ENCODE assay signal across 27 mouse cellular contexts in genomic region chr12:72304347-72304688, GRCm38 (mm10).
A peak's percentile ranks its signal among the peaks of the same experiment; 100 is the strongest.
DNase-seq lines count a peak whose midpoint lies in the region; ATAC-seq lines count a peak whose summit lies in the region.
"Had no signal": no experiment of that assay in that cellular context is flagged by ENCODE, and none has a peak within 500 bp of the region (broad histone marks: within the 10 kb centered on the region; RNA-seq: fewer than 3 reads in every experiment).

No protein-coding gene starts in this region.

- peak; percentile 30; the same call in 1 of the 2 replicates for ATAC-seq in hindbrain, embryonic 11.5 days (ENCODE audit: low FRiP score)
- no peak for ATAC-seq in hindbrain, embryonic 14.5 days (ENCODE audit: low FRiP score)
- peak; percentile 62 for ATAC-seq in forebrain, embryonic 14.5 days
- ATAC-seq in hindbrain, embryonic 13.5 days (ENCODE audit: low FRiP score): no peak
- ATAC-seq in liver, embryonic 11.5 days (replicated peaks; ENCODE audit: low FRiP score): no peak
- ATAC-seq: intestine, embryonic 16.5 days; liver, embryonic 12.5 days; Patski had no signal

- no peaks in the 10 kb centered on the region for H3K27me3 ChIP-seq in hindbrain, embryonic 11.5 days (ENCODE audit: control insufficient read depth, insufficient read depth, low read length)
- no peaks in the 10 kb centered on the region for H3K27me3 ChIP-seq in hindbrain, embryonic 14.5 days (ENCODE audit: control insufficient read depth, insufficient read depth, low read length)
- H3K27me3 ChIP-seq in forebrain, embryonic 14.5 days (replicated peaks; ENCODE audit: control insufficient read depth, insufficient read depth, low read length): no peaks in the 10 kb centered on the region
- H3K27me3 ChIP-seq in hindbrain, embryonic 13.5 days: no peaks in the 10 kb centered on the region
- H3K27me3 ChIP-seq in liver, embryonic 11.5 days (replicated peaks; ENCODE audit: control insufficient read depth, insufficient read depth, low read length): no peaks in the 10 kb centered on the region
- H3K27me3 ChIP-seq: CH12.LX; embryonic facial prominence, embryonic 13.5 days; kidney, embryonic 15.5 days; limb, embryonic 12.5 days; Patski had no signal

- H3K4me2 ChIP-seq in hindbrain, embryonic 11.5 days (replicated peaks; ENCODE audit: low read depth, low read length): 0 out of 2 replicates have a peak overlapping the region, but pooled peaks have one; percentile 5
- no peak overlapping the region; the same call in 1 of the 2 replicates for H3K4me2 ChIP-seq in hindbrain, embryonic 14.5 days (replicated peaks)
- no peak overlapping the region for H3K4me2 ChIP-seq in forebrain, embryonic 14.5 days (ENCODE audit: low read length)
- no peak overlapping the region for H3K4me2 ChIP-seq in hindbrain, embryonic 13.5 days
- H3K4me2 ChIP-seq in liver, embryonic 11.5 days: no peak overlapping the region
- H3K4me2 ChIP-seq: heart, embryonic 11.5 days; kidney, embryonic 15.5 days; liver, embryonic 12.5 days; midbrain, embryonic 11.5 days had no signal

- H3K9me3 ChIP-seq in hindbrain, embryonic 11.5 days (ENCODE audit: control insufficient read depth, low read length): no peaks in the 10 kb centered on the region
- no peaks in the 10 kb centered on the region for H3K9me3 ChIP-seq in hindbrain, embryonic 14.5 days (ENCODE audit: control insufficient read depth, low read length)
- no peaks in the 10 kb centered on the region for H3K9me3 ChIP-seq in forebrain, embryonic 14.5 days (replicated peaks; ENCODE audit: control insufficient read depth, low read length)
- no peaks in the 10 kb centered on the region for H3K9me3 ChIP-seq in hindbrain, embryonic 13.5 days
- no peaks in the 10 kb centered on the region for H3K9me3 ChIP-seq in liver, embryonic 11.5 days (ENCODE audit: control insufficient read depth, low read length)
- H3K9me3 ChIP-seq: embryonic facial prominence, embryonic 13.5 days; kidney, embryonic 15.5 days; liver, embryonic 12.5 days had no signal

- 44% methylated on average over 5 of the region's 5 CpGs for WGBS in hindbrain, embryonic 11.5 days
- WGBS in hindbrain, embryonic 14.5 days: 23% methylated on average over 5 of the region's 5 CpGs
- 23% methylated on average over 5 of the region's 5 CpGs for WGBS in forebrain, embryonic 14.5 days
- 30% methylated on average over 5 of the region's 5 CpGs for WGBS in hindbrain, embryonic 13.5 days
- WGBS in liver, embryonic 11.5 days: 78% methylated on average over 5 of the region's 5 CpGs

- H3K4me1 ChIP-seq in hindbrain, embryonic 11.5 days (replicated peaks; ENCODE audit: control insufficient read depth, insufficient read depth, low read length): peaks cover 2% of the 10 kb centered on the region; the same call in 1 of the 2 replicates
- H3K4me1 ChIP-seq in hindbrain, embryonic 14.5 days (replicated peaks; ENCODE audit: control insufficient read depth, insufficient read depth, low read length): peaks cover 26% of the 10 kb centered on the region
- H3K4me1 ChIP-seq in forebrain, embryonic 14.5 days (ENCODE audit: control insufficient read depth, insufficient read depth, low read length): peaks cover 12% of the 10 kb centered on the region
- peaks cover 42% of the 10 kb centered on the region for H3K4me1 ChIP-seq in hindbrain, embryonic 13.5 days (replicated peaks)
- H3K4me1 ChIP-seq in liver, embryonic 11.5 days (replicated peaks; ENCODE audit: control insufficient read depth, insufficient read depth, low read length): no peaks in the 10 kb centered on the region
- H3K4me1 ChIP-seq: embryonic facial prominence, embryonic 13.5 days; liver, embryonic 12.5 days had no signal

- no peak overlapping the region for H3K4me3 ChIP-seq in hindbrain, embryonic 11.5 days (ENCODE audit: low read depth, low read length)
- no peak overlapping the region for H3K4me3 ChIP-seq in hindbrain, embryonic 14.5 days (replicated peaks; ENCODE audit: low read length)
- no peak overlapping the region for H3K4me3 ChIP-seq in forebrain, embryonic 14.5 days (ENCODE audit: low read depth, low read length)
- H3K4me3 ChIP-seq in hindbrain, embryonic 13.5 days: no peak overlapping the region
- H3K4me3 ChIP-seq in liver, embryonic 11.5 days (ENCODE audit: low read depth, low read length): no peak overlapping the region
- H3K4me3 ChIP-seq: embryonic facial prominence, embryonic 13.5 days; kidney, embryonic 15.5 days; limb, embryonic 12.5 days; liver, embryonic 12.5 days had no signal

- no peaks in the 10 kb centered on the region for H3K36me3 ChIP-seq in hindbrain, embryonic 11.5 days (ENCODE audit: control insufficient read depth, insufficient read depth, low read length)
- H3K36me3 ChIP-seq in hindbrain, embryonic 14.5 days (replicated peaks; ENCODE audit: control insufficient read depth, insufficient read depth): peaks cover 5% of the 10 kb centered on the region
- no peaks in the 10 kb centered on the region for H3K36me3 ChIP-seq in forebrain, embryonic 14.5 days (ENCODE audit: control insufficient read depth, insufficient read depth, low read length)
- peaks cover 16% of the 10 kb centered on the region for H3K36me3 ChIP-seq in hindbrain, embryonic 13.5 days
- no peaks in the 10 kb centered on the region for H3K36me3 ChIP-seq in liver, embryonic 11.5 days (ENCODE audit: control insufficient read depth, insufficient read depth, low read length)
- H3K36me3 ChIP-seq: embryonic facial prominence, embryonic 13.5 days; G1E; kidney, embryonic 15.5 days; limb, embryonic 12.5 days; liver, embryonic 12.5 days had no signal

- no peak overlapping the region for H3K9ac ChIP-seq in hindbrain, embryonic 11.5 days (ENCODE audit: low read depth, low read length)
- no peak overlapping the region for H3K9ac ChIP-seq in hindbrain, embryonic 14.5 days
- H3K9ac ChIP-seq in forebrain, embryonic 14.5 days (ENCODE audit: low read length): no peak overlapping the region
- no peak overlapping the region for H3K9ac ChIP-seq in hindbrain, embryonic 13.5 days
- no peak overlapping the region for H3K9ac ChIP-seq in liver, embryonic 11.5 days (ENCODE audit: low read depth, low read length)
- H3K9ac ChIP-seq: embryonic facial prominence, embryonic 13.5 days; kidney, embryonic 15.5 days; limb, embryonic 12.5 days; liver, embryonic 12.5 days had no signal

- no peak for DNase-seq in hindbrain, embryonic 11.5 days (ENCODE audit: low spot score)
- no peak for DNase-seq in hindbrain, embryonic 14.5 days (ENCODE audit: low spot score)
- peak; percentile 16 for DNase-seq in retina, postnatal 1 day
- DNase-seq in retina, embryonic 14.5 days (ENCODE audit: low spot score): no peak
- peak; percentile 61 for DNase-seq in forebrain, embryonic 14.5 days (ENCODE audit: low spot score)
- no peak for DNase-seq in liver, embryonic 11.5 days (ENCODE audit: low spot score)
- DNase-seq in kidney, adult 11 months: no peak
- DNase-seq: adrenal gland, postnatal 36 days; B cell, adult 2 months; gastrocnemius, postnatal 10 days; kidney, postnatal 36 days; lung, adult 18-20 months; lung, postnatal 10 days; right cerebral cortex, postnatal 4 days; thymus, adult 18-20 months; thymus, postnatal 4 days had no signal

- H3K27ac ChIP-seq in hindbrain, embryonic 11.5 days (ENCODE audit: low read depth, low read length): no peak overlapping the region
- H3K27ac ChIP-seq in hindbrain, embryonic 14.5 days: no peak overlapping the region
- H3K27ac ChIP-seq in forebrain, embryonic 14.5 days (ENCODE audit: low read depth, low read length): no peak overlapping the region
- H3K27ac ChIP-seq in hindbrain, embryonic 13.5 days: peak overlapping the region; percentile 55
- H3K27ac ChIP-seq in liver, embryonic 11.5 days (ENCODE audit: low read depth, low read length): no peak overlapping the region
- H3K27ac ChIP-seq: embryonic facial prominence, embryonic 13.5 days; kidney, embryonic 15.5 days; limb, embryonic 12.5 days; liver, embryonic 12.5 days had no signal

Comparison
In these comparisons a context has a peak if more than half of its experiments do, and no peak if none do; other contexts are left out.
1. ATAC-seq: peak in hindbrain, embryonic 11.5 days (single experiment) and forebrain, embryonic 14.5 days (single experiment); none in hindbrain, embryonic 14.5 days (single experiment), hindbrain, embryonic 13.5 days (single experiment) and liver, embryonic 11.5 days (single experiment).
2. DNase-seq: peak in retina, postnatal 1 day (single experiment) and forebrain, embryonic 14.5 days (single experiment); none in hindbrain, embryonic 11.5 days (single experiment), hindbrain, embryonic 14.5 days (single experiment), retina, embryonic 14.5 days (single experiment), liver, embryonic 11.5 days (single experiment) and kidney, adult 11 months (single experiment).